Mouse (Mus musculus) embryonic facial prominence, embryonic 15.5 days (tissue): ENCODE data around the gene Gna13. TPM values are rescaled to one million over a fixed set of nuclear protein-coding genes. Genes with fewer than 3 reads are reported as not detected.

Experiments
- ATAC-seq: fragments of 200-750 bp; cut with Nextera tagmentation; 2 replicates; pipeline ENCODE4 v1.8.0; 2017; ENCODE audit warnings: low read depth, moderate TSS enrichment; ENCODE audit not compliant: insufficient number of reproducible peaks, low FRiP score, low TSS enrichment
- H3K27ac ChIP-seq: fragments of 300-500 bp; sonication (generic); replicated peaks from 2 replicates; pipeline ENCODE4 v1.5.1; 2015; ENCODE audit warnings: mild to moderate bottlenecking, inconsistent platforms
- H3K27me3 ChIP-seq: fragments of 300-500 bp; sonication (generic); 2 replicates; pipeline ENCODE4 v1.6.1; 2015; ENCODE audit warnings: inconsistent platforms
- H3K36me3 ChIP-seq: fragments of 300-500 bp; sonication (generic); 2 replicates; pipeline ENCODE4 v1.6.1; 2015; ENCODE audit warnings: mild to moderate bottlenecking, inconsistent platforms
- H3K4me1 ChIP-seq: fragments of 300-500 bp; sonication (generic); 2 replicates; pipeline ENCODE4 v1.6.1; 2015; ENCODE audit warnings: inconsistent platforms
- H3K4me2 ChIP-seq: fragments of 300-500 bp; sonication (generic); replicated peaks from 2 replicates; pipeline ENCODE4 v1.6.1; 2015; ENCODE audit warnings: mild to moderate bottlenecking, inconsistent platforms
- H3K4me3 ChIP-seq: fragments of 300-500 bp; sonication (generic); replicated peaks from 2 replicates; pipeline ENCODE4 v1.5.1; 2015; ENCODE audit warnings: mild to moderate bottlenecking, inconsistent platforms
- H3K9ac ChIP-seq: fragments of 300-500 bp; sonication (generic); 2 replicates; pipeline ENCODE4 v1.6.1; 2015; ENCODE audit warnings: inconsistent platforms
- H3K9me3 ChIP-seq: fragments of 300-500 bp; sonication (generic); replicated peaks from 2 replicates; pipeline ENCODE4 v1.6.1; 2016; ENCODE audit warnings: inconsistent platforms
- WGBS: fragments of 180-500 bp; shearing (Covaris S2); methylation state at CpG from one replicate; pipeline ENCODE4 v1.1.7; 2015; 5-methylcytosine and 5-hydroxymethylcytosine counted together
- polyA plus RNA-seq: library from polyadenylated mRNA; unstranded; fragments of >200 nt; fragmentation: Nextera tagmentation; extraction: Ambion mirVana; gene quantifications from 2 replicates; pipeline ENCODE4 v1.2.1, GENCODE M21; 2015

Gene Gna13
- polyA plus RNA-seq, 1 experiment from 2014 or later: 25.6 TPM

GRCm38 (mm10) chr11:109350317-109350714 is 12.3 kb upstream of the Gna13 start:
- no peaks in the 10 kb centered on the region for H3K27me3 ChIP-seq
- no peak for ATAC-seq
- 81% methylated on average over 7 of the region's 7 CpGs for WGBS

GRCm38 (mm10) chr11:109351489-109351888 is 11.1 kb upstream of the Gna13 start:
- no peak overlapping the region for H3K4me2 ChIP-seq
- H3K9me3 ChIP-seq: no peaks in the 10 kb centered on the region
- H3K9ac ChIP-seq: no peak overlapping the region
- 87% methylated on average over 4 of the region's 4 CpGs for WGBS
- no peak for ATAC-seq
- H3K27ac ChIP-seq: no peak overlapping the region
- H3K27me3 ChIP-seq: no peaks in the 10 kb centered on the region
- peaks cover 31% of the 10 kb centered on the region for H3K4me1 ChIP-seq
- no peaks in the 10 kb centered on the region for H3K36me3 ChIP-seq
- H3K4me3 ChIP-seq: no peak overlapping the region

More at GRCm38 (mm10) chr11:109350317-109350714, 12.3 kb upstream of the Gna13 start:
- H3K4me3 ChIP-seq: no peak overlapping the region
- H3K36me3 ChIP-seq: no peaks in the 10 kb centered on the region
- H3K9me3 ChIP-seq: no peaks in the 10 kb centered on the region
- H3K9ac ChIP-seq: no peak overlapping the region
- no peak overlapping the region for H3K27ac ChIP-seq
- H3K4me1 ChIP-seq: peaks cover 33% of the 10 kb centered on the region
- H3K4me2 ChIP-seq: no peak overlapping the region

- Histone ChIP-seq H3K4me2 (no peak overlapping the region), H3K27ac (no peak overlapping the region), H3K4me1 (peaks cover 20% of the 10 kb centered on the region), H3K9me3 (no peaks in the 10 kb centered on the region), H3K9ac (no peak overlapping the region), H3K36me3 (no peaks in the 10 kb centered on the region), H3K27me3 (no peaks in the 10 kb centered on the region), H3K4me3 (no peak overlapping the region)
- WGBS: 45% methylated on average over 12 of the region's 12 CpGs
- ATAC-seq: no peak
These were observed 9.0 kb upstream of the Gna13 start for GRCm38 (mm10) chr11:109353391-109354235.

GRCm38 (mm10) chr11:109354236-109354613 is 8.4 kb upstream of the Gna13 start:
- H3K27me3 ChIP-seq: no peaks in the 10 kb centered on the region
- no peaks in the 10 kb centered on the region for H3K9me3 ChIP-seq
- 83% methylated on average over 6 of the region's 6 CpGs for WGBS
- H3K36me3 ChIP-seq: no peaks in the 10 kb centered on the region
- H3K4me3 ChIP-seq: no peak overlapping the region
- H3K9ac ChIP-seq: no peak overlapping the region
- H3K4me1 ChIP-seq: peaks cover 27% of the 10 kb centered on the region
- H3K27ac ChIP-seq: no peak overlapping the region
- no peak for ATAC-seq
- no peak overlapping the region for H3K4me2 ChIP-seq

GRCm38 (mm10) chr11:109355771-109356388 is 6.8 kb upstream of the Gna13 start:
- H3K4me3 ChIP-seq: no peak overlapping the region
- 45% methylated on average over 16 of the region's 16 CpGs for WGBS
- no peak overlapping the region for H3K9ac ChIP-seq
- H3K4me2 ChIP-seq: no peak overlapping the region
- H3K9me3 ChIP-seq: no peaks in the 10 kb centered on the region
- no peaks in the 10 kb centered on the region for H3K36me3 ChIP-seq
- peaks cover 32% of the 10 kb centered on the region for H3K4me1 ChIP-seq
- H3K27ac ChIP-seq: no peak overlapping the region
- H3K27me3 ChIP-seq: no peaks in the 10 kb centered on the region
- no peak for ATAC-seq

- H3K4me1 ChIP-seq: peaks cover 43% of the 10 kb centered on the region
- WGBS: 47% methylated on average over 5 of the region's 5 CpGs
- no peak overlapping the region for H3K9ac ChIP-seq
- H3K4me3 ChIP-seq: no peak overlapping the region
- H3K27ac ChIP-seq: peak overlapping the region; percentile 45; the same call in 1 of the 2 replicates
- no peaks in the 10 kb centered on the region for H3K9me3 ChIP-seq
- H3K27me3 ChIP-seq: no peaks in the 10 kb centered on the region
- ATAC-seq: no peak
- no peak overlapping the region for H3K4me2 ChIP-seq
- no peaks in the 10 kb centered on the region for H3K36me3 ChIP-seq
These were observed 5.5 kb upstream of the Gna13 start for GRCm38 (mm10) chr11:109357171-109357570.

GRCm38 (mm10) chr11:109358549-109358948 is 4.1 kb upstream of the Gna13 start:
- H3K9ac ChIP-seq: no peak overlapping the region
- peaks cover 39% of the 10 kb centered on the region for H3K4me1 ChIP-seq
- 53% methylated on average over 3 of the region's 3 CpGs for WGBS
- H3K9me3 ChIP-seq: no peaks in the 10 kb centered on the region
- no peak for ATAC-seq
- no peak overlapping the region for H3K4me3 ChIP-seq
- H3K27ac ChIP-seq: 0 out of 2 replicates have a peak overlapping the region, but pooled peaks have one; percentile 2
- no peaks in the 10 kb centered on the region for H3K36me3 ChIP-seq
- H3K4me2 ChIP-seq: no peak overlapping the region
- no peaks in the 10 kb centered on the region for H3K27me3 ChIP-seq

- Histone ChIP-seq H3K27ac (0 out of 2 replicates have a peak overlapping the region, but pooled peaks have one; percentile 11), H3K9ac (no peak overlapping the region)
- 42% methylated on average over 13 of the region's 13 CpGs for WGBS
These were observed 3.4 kb upstream of the Gna13 start for GRCm38 (mm10) chr11:109359043-109359752.

GRCm38 (mm10) chr11:109360102-109360501 is 2.5 kb upstream of the Gna13 start:
- Histone ChIP-seq H3K9me3 (no peaks in the 10 kb centered on the region), H3K4me3 (no peak overlapping the region), H3K27ac (peak overlapping the region; percentile 96), H3K36me3 (no peaks in the 10 kb centered on the region), H3K4me1 (peaks cover 45% of the 10 kb centered on the region), H3K27me3 (no peaks in the 10 kb centered on the region), H3K9ac (no peak overlapping the region), H3K4me2 (peak overlapping the region; percentile 15)
- 70% methylated on average over 6 of the region's 6 CpGs for WGBS
- no peak for ATAC-seq

More at GRCm38 (mm10) chr11:109359043-109359752, 3.4 kb upstream of the Gna13 start:
- Histone ChIP-seq H3K4me2 (no peak overlapping the region), H3K36me3 (no peaks in the 10 kb centered on the region), H3K9me3 (no peaks in the 10 kb centered on the region), H3K27me3 (no peaks in the 10 kb centered on the region), H3K4me1 (peaks cover 36% of the 10 kb centered on the region), H3K4me3 (no peak overlapping the region)
- no peak for ATAC-seq

- Histone ChIP-seq H3K36me3 (0 out of 2 replicates have a peak, but pooled peaks cover under 1% of the 10 kb centered on the region), H3K4me3 (no peak overlapping the region), H3K9ac (no peak overlapping the region), H3K4me2 (peak overlapping the region; percentile 15), H3K27ac (peak overlapping the region; percentile 96), H3K9me3 (no peaks in the 10 kb centered on the region), H3K4me1 (peaks cover 48% of the 10 kb centered on the region), H3K27me3 (no peaks in the 10 kb centered on the region)
- 54% methylated on average over 12 of the region's 12 CpGs for WGBS
- ATAC-seq: no peak
These were observed 2.0 kb upstream of the Gna13 start for GRCm38 (mm10) chr11:109360581-109361040.

GRCm38 (mm10) chr11:109361241-109361630 is 1.4 kb upstream of the Gna13 start:
- H3K4me2 ChIP-seq: peak overlapping the region; percentile 58; the same call in 1 of the 2 replicates
- peak overlapping the region; percentile 96 for H3K27ac ChIP-seq
- 59% methylated on average over 7 of the region's 7 CpGs for WGBS

More at GRCm38 (mm10) chr11:109361241-109361630, 1.4 kb upstream of the Gna13 start:
- H3K27me3 ChIP-seq: no peaks in the 10 kb centered on the region
- ATAC-seq: no peak
- no peaks in the 10 kb centered on the region for H3K9me3 ChIP-seq
- 0 out of 2 replicates have a peak, but pooled peaks cover 5% of the 10 kb centered on the region for H3K36me3 ChIP-seq
- no peak overlapping the region for H3K9ac ChIP-seq
- peak overlapping the region; percentile 92; the same call in 1 of the 2 replicates for H3K4me3 ChIP-seq
- peaks cover 51% of the 10 kb centered on the region for H3K4me1 ChIP-seq
